Mouse (Mus musculus) T-helper 17 cell (primary cell): ENCODE measurements around the gene Dock4.

Experiments used
- in situ Hi-C, 2 experiments: fragments of 300-600 bp; cut with MboI, MseI; formaldehyde crosslinking; loops; 1 replicate in 1 of 2; 2 replicates in 1 of 2; pipeline ENCODE4 v1.15.1; 2025; ENCODE audit warnings: high pct_unique_total_duplicates in 2 of 2

Dock4 gene

GRCm38 (mm10) chr12:40504687-40505086, 58.9 kb downstream of the Dock4 start:
- in situ Hi-C loops = no loop called here

GRCm38 (mm10) chr12:40507823-40508390, 62.2 kb downstream of the Dock4 start:
- in situ Hi-C loops = no loop called here

- in situ Hi-C loops = no loop called here
These were observed 62.7 kb downstream of the Dock4 start for GRCm38 (mm10) chr12:40508416-40508815.

- in situ Hi-C loops = no loop called here
These were observed 66.1 kb downstream of the Dock4 start for GRCm38 (mm10) chr12:40511643-40512369.

- in situ Hi-C loops = no loop called here
These were observed 66.6 kb downstream of the Dock4 start for GRCm38 (mm10) chr12:40512370-40512693.

- in situ Hi-C loops = no loop called here
These were observed 67.2 kb downstream of the Dock4 start for GRCm38 (mm10) chr12:40512994-40513393.

GRCm38 (mm10) chr12:40514021-40514420, 68.3 kb downstream of the Dock4 start:
- in situ Hi-C loops = no loop called here

GRCm38 (mm10) chr12:40522468-40522867, 76.7 kb downstream of the Dock4 start:
- in situ Hi-C loops = no loop called here

GRCm38 (mm10) chr12:40523020-40523419, 77.3 kb downstream of the Dock4 start:
- in situ Hi-C loops = no loop called here

- in situ Hi-C loops = no loop called here
These were observed 79.3 kb downstream of the Dock4 start for GRCm38 (mm10) chr12:40525045-40525444.

- in situ Hi-C loops = no loop called here
These were observed 90.2 kb downstream of the Dock4 start for GRCm38 (mm10) chr12:40535655-40536618.

- in situ Hi-C loops = no loop called here
These were observed 92.1 kb downstream of the Dock4 start for GRCm38 (mm10) chr12:40537826-40538225.

- in situ Hi-C loops = no loop called here
These were observed 92.6 kb downstream of the Dock4 start for GRCm38 (mm10) chr12:40538318-40538717.

- in situ Hi-C loops = no loop called here
These were observed 93.0 kb downstream of the Dock4 start for GRCm38 (mm10) chr12:40538780-40539179.

GRCm38 (mm10) chr12:40544273-40544672, 98.5 kb downstream of the Dock4 start:
- in situ Hi-C loops = no loop called here

GRCm38 (mm10) chr12:40546827-40547226, 101.1 kb downstream of the Dock4 start:
- in situ Hi-C loops = no loop called here

- in situ Hi-C loops = no loop called here
These were observed 105.6 kb downstream of the Dock4 start for GRCm38 (mm10) chr12:40551317-40551716.

GRCm38 (mm10) chr12:40552201-40552600, 106.4 kb downstream of the Dock4 start:
- in situ Hi-C loops = no loop called here

- in situ Hi-C loops = no loop called here
These were observed 108.2 kb downstream of the Dock4 start for GRCm38 (mm10) chr12:40553929-40554328.

- in situ Hi-C loops = no loop called here
These were observed 109.3 kb downstream of the Dock4 start for GRCm38 (mm10) chr12:40554941-40555511.

GRCm38 (mm10) chr12:40558600-40558999, 112.8 kb downstream of the Dock4 start:
- in situ Hi-C loops = no loop called here

- in situ Hi-C loops = no loop called here
These were observed 113.4 kb downstream of the Dock4 start for GRCm38 (mm10) chr12:40559103-40559502.
